Mouse (Mus musculus) C2C12 (cell line): ENCODE data around the gene Tfap2e.

Experiments
- CEBPB ChIP-seq: IDR thresholded peaks from one replicate; pipeline ENCODE4 v1.6.1; 2011; ENCODE audit warnings: low read depth, mild to moderate bottlenecking, control low read depth, moderate library complexity
- CTCF ChIP-seq: IDR thresholded peaks from one replicate; pipeline ENCODE4 v1.5.1; 2011; ENCODE audit not compliant: control insufficient read depth, insufficient read depth, insufficient read length
- MAX ChIP-seq: IDR thresholded peaks from one replicate; pipeline ENCODE4 v1.6.1; 2011; ENCODE audit warnings: mild to moderate bottlenecking, control low read depth
- MYOD1 ChIP-seq: IDR thresholded peaks from one replicate; pipeline ENCODE4 v1.6.1; 2011; ENCODE audit warnings: low read depth; ENCODE audit not compliant: control insufficient read depth, insufficient read length
- MYOG ChIP-seq: IDR thresholded peaks from one replicate; pipeline ENCODE4 v1.6.1; 2011; ENCODE audit not compliant: control insufficient read depth, insufficient read length; ENCODE audit errors: extremely low read depth
- USF1 ChIP-seq: IDR thresholded peaks from one replicate; pipeline ENCODE4 v1.6.1; 2011; ENCODE audit warnings: low read depth, mild to moderate bottlenecking, control low read depth, moderate library complexity

DNA sequence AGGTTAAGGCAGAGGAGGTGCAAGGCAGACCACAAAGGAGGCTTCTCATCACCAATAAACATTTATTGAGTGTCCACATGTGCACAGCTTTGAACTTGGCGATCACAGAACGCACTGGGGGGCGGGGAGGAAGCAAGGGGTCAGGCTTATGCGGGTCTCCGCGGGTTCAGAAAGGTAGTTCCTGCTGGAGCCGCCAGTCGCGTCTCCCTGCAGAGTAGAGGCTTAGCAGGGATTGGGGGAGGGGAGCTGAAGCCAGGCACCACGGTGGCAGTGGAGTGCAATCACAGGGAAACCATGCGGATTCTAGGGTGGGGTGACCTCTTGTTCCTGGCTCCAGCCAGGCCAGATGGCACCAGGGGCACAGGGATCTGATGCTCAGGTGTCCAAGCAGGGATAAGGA is 7.7 kb upstream of the Tfap2e start:
- TF ChIP-seq CTCF (no peak), USF1 (no peak), MYOD1 (no peak), MAX (no peak), MYOG (no peak), CEBPB (no peak)
